Mouse (Mus musculus) urinary bladder, postnatal 36 days (tissue): ENCODE measurements at regions not wholly inside any gene's neighbourhood (a gene's known extent, or its start where the extent isn't known, plus 50 kb on each side); places are given as distances from the start of the nearest gene placed in this dataset.
A peak's percentile ranks its signal among the peaks of the same experiment; 100 is the strongest.

Experiments
- DNase-seq, 2 experiments: peaks; one replicate each; pipeline ENCODE4 v3.0.0; 2022; ENCODE audit warnings: low spot score in 2 of 2, mixed read lengths in 1 of 2

DNA sequence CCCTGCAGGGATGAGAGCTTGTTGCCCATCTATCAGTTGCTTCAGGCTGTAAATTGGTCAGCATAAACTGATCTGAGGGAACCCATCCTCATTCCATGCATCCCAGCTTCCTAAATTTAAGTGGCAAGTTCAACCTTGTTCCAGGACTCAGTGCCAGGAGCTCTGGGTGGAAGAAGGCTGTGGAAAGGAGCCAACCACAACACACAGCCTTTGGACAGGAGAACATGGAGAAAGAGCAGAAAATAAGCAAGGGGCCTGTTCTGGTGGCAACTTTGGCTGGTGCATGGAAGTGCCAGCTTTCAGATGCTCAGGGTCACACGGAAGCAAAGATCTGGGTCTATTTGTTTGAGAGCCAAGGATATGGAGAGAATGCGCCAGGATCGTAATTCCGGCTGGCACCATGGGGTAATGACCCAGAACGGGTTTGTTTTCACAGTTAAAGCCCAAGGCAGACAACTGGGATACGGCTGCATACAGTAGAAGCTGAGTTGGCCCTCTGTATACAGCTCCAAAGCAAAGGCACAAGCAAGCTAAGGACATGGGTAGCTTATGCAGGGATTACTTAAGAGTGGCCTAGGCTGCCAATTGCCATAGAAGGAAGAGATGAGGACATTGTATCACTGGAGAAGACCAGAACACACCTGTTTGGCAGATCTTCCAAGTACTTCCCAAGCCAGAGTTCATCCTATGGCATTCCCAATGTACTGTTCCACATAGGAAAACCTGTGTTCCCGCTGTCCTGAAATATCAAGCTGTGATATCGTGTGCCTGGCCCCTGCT is 364.2 kb upstream of the Mgmt start:
- no peak for DNase-seq

DNA sequence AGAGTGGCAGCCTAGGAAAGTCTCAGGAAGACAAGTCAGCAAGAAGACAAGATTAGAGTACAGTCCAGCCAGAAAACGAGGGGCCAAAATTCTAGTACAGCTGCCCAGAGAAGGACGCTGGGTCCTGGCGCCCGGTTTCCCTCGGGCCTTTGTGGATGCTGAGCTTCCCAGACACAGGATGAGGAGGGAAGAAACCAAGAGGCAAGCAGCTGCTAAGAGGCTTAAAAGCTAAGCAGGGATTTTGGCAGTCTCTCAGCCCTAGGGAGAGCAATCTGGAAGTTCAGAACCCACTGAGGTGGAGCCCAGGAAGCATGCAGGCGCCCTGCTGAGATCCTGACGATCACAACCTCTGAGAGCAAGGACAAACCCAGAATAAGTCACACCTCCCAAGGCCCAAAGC is 363.1 kb upstream of the Mgmt start:
- no peak for DNase-seq

DNA sequence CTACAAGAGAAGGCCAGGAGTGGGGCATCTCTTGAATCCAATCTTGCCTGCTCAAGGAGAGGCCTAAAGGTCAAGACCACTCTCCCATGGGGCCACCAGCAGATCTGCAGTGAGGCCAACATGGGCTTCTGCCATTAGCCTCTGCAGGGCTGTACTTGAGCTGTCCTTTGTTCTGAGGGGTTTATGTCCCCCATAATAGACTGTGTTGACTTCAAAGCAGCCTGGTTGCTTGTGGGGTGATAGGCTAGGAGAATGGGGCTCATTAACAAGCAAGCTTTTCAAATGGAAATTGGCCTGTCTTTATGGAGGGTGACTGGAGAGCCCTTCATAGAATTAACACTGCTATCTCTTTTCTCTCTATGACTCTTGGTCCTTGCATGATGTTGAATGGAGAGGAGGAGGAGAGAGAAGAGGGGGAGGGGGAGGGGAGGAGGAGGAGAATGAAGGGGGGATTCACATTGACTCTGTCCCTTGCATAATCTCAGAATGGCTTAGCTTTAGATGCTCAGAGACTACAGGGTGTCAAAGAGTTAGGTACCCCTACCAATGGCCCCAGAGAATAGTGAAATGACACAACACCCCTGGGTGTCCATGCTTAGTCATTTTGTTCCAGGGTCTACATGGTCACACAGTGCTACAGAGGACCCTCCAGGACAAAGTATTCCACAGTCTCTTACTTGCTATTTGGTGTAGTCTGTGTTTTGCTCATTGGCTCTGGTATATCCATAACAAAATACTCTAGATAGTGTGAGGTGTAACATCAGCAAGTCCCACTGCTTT is 352.3 kb upstream of the Mgmt start:
- no peak for DNase-seq

DNA sequence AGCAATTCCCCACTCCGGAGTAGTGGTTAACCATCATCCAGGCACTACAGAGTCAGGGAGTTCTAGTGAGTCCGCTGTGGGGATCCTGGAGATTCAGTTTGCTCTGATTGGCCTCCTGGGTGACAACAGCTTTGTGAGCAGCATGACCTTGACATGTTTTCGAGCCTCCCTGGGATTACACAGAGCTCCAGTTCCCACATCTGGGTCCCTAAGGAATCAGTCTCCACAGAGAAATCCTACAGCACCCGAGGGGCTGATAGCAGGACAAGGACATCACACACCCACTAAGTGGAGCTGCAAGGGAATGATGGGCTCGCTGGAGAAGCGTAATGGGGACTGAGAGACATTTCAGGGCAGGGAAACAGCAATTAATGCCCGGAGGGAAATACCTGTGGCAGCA is 351.5 kb upstream of the Mgmt start:
- no peak for DNase-seq

DNA sequence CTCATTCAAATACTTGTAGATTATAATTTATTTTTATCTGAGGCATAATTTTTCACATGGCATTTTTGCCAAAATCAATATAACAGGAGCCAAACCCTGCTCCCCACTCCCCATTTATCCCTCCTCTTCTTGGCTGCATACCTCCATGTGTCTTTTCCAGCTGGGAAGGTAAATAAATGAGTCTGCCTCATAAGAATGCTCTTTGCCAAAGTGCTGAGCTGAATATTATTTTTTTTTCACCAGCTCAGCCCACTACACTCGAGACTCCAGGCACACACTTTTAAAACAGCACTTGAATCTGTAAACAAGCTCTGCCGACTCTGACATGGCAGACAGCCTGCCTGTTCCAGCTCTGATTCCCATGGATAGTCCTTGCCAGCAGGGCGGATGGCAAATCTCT is 346.6 kb upstream of the Mgmt start:
- no peak for DNase-seq

DNA sequence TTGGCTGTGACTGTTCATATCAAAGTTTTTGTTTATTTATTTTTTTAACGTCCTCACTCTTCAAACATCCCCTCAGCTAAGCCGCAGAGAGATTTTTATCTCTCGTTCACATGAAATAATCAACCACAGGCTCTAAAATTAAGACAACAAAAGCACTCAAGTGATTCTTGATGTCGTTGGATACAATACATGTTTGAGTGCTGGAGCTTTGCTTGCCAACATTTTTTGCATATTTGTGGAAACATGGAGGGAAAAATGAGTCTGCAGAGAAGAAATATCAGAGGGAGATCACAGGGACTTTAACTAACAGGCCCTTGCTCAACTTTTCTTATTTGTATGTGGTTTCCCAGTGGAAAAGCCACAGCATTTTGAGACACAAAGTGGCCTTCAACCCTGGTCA is 338.0 kb upstream of the Mgmt start:
- DNase-seq, result no peak

DNA sequence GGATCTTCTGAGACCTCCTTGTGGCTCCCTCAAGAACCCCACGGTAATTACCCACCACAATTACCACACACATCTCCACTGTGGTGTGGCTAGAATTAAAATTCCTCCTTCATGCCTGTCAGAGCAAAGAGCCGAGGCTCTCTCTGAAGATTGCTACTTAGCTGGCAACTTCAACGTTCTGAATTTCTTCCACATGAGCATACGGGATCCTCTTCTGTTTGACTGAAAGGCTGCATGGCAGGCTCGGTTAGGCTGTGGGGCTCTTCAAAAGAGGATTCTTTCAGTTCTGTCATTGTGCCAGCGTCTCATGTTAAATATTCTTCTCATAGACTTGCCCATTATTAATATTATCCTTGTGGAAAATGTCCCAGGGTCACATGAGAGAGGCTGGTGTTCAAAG is 334.9 kb upstream of the Mgmt start:
- DNase-seq, result no peak

DNA sequence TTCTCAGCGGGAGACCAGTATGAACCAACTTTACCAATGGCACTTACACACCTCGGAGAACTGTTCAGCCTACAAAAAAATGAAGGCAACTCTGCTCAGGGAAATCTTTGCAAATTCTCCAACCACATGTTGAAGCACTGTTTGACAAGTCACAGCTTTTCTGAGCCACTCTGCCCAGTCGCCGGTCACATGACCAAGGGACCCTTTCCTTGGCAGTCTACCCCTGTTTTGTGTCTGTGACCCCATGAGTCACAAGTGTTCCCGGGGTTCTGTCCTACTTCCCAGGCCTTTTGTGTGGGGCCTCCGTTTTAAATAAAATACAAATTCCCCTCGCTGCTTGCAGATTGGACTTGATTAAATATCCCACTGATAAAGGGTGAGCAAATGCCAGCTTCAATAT is 323.5 kb upstream of the Mgmt start:
- DNase-seq, result no peak

DNA sequence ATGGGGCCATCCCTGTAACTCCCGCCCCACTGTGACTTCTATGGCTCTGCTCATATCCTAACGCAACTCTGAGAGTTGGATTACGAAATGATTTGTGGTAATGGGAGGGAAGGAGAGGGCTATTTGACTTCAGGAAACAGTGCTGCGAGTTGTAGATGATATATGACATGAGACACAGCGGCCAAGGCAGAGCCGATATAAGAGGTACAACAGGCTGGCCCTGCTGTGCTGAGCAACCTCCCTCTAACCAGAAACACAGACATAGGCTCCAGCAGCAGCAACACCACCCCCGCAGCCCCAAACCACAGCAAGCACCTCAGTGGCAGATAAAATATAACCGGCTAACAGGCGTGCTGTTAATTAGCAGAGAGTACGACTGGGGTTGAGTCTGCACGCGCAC is 312.5 kb upstream of the Mgmt start:
- no peak for DNase-seq

DNA sequence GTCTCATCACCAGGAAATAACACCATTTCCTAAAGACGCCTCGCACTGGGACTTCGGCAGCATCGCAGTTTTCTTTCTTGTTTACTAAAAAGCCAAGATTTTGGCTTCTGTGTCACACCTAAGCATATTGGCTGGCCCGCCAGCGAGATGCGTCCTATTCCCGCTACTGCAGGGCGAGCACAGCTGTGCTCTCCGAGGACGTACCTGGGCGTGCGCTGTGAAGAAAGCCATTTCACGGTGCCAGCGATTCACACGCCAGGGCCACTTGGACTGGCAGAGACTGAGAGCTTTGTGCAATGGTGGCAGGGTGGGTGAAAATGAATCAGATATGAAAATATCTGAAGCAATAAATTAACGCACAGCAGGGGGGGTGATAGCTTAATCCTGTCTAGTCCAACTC is 310.1 kb upstream of the Mgmt start:
- no peak for DNase-seq

DNA sequence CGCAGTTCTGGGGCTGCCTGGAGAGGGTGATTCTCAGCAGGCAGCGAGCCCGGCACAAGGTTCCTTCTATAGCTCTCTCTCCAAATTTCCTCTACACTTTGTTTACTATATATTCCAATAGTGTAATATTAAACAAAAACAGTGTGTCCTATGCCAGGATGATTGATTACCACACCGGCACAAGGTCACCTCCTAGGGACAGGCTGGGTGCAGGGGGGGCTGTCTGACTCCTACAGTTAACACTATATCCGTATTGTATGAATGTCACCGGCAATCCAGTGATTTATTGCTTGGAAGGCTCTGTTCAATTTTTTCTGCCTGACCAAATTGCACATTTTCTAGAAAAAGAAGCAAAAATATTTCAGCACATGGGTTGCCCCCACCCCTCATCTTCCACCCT is 305.9 kb upstream of the Mgmt start:
- no peak for DNase-seq

DNA sequence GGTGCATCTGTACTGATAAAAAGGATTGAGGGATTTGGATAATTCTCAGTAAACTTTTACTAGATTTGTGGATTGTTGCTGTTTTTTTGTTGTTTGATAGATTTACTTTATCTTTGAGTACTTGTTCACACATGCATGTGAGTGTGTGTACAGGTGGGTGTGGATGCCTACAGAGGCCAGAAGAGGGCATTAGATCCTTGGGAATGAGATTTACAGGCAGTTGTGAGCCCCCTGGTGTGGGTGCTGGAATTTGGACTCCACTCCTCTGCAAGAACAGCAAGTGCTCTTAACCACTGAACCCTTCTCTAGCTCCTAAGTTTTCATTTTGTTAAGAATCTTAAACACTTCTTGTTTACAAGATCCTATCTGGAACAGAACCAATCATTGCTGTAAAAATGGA is 303.5 kb upstream of the Mgmt start:
- no peak for DNase-seq

DNA sequence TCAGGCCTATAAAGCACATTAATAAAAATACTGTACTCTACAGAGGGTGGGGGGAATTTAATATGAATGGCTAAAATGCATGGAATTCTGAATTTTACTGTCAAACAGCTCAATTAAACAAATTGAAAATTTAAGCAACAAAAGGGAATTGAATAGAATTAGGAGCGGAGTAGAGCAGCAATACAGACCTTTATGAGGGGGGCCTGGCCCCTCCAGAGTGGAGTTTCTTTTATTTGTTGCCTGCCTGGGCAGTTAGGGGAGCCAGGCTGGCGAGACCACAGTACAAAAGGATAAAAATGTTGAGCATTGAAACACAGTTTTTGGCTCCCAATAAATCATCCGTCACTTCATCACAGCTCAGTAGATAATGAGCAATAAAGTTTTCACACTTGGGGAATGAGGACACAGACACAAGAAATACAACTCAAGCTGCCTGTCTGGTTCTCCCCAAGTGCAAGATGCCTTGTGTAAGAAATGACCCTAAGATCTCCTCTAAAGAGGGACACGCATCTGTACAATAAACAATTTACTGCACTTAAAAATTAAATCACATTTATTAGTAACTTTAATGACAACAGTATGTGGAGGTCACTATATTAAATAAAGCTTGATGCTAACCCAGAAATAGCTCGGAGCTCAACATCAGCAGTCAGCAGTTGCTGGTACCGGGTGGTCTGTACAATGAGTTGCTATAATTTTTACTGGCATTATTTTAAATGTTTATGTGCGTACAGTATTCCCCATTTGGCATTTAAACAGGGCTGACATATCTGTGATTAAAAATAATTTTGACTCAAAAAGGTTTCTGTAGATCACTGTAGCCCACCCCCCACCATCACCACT is 286.9 kb upstream of the Mgmt start:
- no peak for DNase-seq

DNA sequence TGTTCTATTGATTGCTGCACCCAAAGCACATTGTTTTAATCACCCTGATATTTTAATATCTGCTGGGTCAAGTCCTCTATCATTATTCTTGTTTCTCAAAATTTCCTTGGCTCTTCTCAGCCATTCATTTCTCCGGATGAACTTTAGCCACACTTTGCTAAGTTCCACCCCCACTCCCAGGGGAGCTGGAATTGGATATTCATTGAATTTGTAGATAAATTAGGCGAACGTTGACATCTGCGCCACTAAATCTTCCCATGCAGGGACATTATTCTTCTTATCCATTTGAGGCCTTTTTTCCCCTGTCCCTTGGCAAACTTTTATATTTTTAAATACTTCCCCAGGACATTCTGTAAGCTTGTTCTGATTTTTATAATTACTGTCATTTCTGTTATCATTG is 280.9 kb upstream of the Mgmt start:
- peak in 1 of 2 experiments; percentile 44 for DNase-seq

DNA sequence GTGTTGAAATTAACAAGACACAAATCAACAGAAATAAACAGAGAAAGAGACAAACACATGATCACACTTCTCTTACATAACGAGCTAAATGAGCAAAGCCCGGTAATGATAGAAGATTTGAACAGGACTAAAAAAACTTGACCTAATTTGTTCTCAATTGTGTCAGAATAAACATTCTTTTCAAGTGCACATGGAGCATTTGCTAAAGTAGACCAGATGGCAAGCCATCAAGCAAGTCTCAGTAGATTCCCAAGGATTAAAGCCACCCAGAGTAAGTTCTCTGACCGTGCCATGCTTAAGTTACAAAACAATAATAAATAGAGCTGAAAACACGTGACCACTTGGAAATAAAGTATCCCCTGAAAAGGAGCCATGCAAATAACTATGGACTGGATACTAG is 269.9 kb upstream of the Mgmt start:
- DNase-seq, result no peak

DNA sequence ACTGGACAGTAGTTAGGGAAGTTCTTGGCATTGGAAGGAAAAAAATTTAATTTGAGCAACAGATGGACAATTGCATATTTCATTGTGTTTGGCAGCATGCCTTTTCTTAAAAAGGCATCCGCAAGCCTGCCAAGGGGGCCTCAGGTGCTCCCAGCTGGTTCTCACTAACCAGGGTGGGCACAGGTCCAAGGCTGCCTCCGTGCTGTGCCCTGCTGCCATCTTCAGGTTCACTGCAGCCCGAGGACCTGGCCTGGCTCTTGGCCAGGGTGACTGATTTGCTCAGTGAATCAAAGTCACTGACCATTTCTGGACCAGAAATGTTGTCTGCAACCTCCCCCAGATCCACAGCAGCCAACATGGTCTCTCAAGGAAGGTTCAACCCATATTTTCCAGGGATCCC is 263.3 kb upstream of the Mgmt start:
- peak in 1 of 2 experiments; percentile 14 for DNase-seq

DNA sequence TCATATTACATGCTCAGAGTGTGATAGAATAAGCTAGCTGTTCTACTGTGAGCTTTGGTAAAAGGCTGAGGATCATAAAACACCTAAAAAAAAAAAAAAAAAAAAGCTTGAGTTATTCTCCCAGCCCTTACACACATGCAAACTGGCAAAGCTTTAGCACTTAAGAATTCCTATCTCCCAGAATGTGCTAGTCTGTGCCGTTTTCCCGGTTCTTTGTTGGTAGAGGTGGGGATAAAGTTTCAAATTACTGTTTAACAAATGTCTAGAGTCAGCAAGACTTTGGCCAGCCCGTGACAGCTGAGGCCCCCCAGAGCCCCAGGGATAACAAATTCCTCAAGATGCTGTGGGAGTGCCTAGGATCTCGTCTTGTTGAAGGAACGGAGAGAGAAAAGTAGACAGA is 254.3 kb upstream of the Mgmt start:
- DNase-seq, result no peak

DNA sequence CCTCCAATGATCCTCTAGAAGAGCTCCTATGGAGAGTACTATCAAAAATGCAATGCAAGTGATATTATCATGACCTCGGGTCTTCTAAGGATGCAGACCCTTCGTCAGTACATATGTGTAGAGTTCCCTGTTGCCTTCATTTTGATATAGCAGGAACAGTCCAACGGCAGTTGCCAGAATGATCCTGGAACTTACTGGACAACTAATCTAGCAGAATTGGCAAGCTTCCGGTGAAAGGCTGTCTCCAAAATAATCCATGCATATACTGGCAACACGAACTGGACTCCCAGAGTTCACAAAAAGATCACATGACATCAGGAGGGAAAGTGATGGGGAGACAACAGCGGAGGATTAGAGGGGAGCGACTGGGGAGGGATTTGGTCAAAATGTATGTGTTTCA is 253.6 kb upstream of the Mgmt start:
- no peak for DNase-seq

DNA sequence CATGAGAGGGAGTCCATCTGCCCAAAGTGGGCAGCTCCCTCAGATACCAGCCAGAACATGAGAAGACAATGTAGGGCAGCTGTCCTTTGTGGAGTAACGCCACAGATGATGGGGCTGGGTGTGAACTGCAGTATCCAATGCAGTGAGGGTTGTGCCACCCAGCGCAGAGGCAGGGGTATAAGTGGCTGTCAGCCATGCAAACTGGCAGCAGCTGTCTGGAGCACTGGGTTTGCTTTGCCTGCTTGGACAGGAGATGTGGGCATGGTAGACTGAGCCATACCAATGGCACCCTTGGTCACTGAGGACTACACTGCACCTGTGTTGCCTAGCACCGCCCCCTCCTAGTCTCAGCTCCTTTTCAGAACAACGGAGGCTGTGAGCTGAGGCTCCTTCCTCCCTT is 244.6 kb upstream of the Mgmt start:
- DNase-seq, result no peak

DNA sequence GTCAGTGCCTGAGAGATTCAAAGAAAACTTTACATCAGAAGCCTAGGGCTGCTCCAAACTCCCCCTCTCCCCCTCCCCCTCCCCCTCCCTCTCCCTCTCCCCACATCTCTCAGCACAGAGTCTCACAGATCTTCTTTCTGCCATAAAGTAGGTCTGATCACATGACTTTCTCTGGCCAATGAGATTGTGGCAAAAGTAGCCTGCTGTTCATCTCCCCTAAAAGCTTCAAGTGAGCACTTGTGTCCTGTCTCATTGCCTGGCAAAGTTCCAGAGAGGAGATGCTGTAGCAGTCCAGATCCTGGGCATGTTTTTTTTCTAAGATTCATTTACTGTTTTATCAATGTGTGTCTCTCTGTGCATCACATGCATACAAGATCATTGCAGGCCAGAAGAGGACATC is 234.5 kb upstream of the Mgmt start:
- DNase-seq, result no peak

DNA sequence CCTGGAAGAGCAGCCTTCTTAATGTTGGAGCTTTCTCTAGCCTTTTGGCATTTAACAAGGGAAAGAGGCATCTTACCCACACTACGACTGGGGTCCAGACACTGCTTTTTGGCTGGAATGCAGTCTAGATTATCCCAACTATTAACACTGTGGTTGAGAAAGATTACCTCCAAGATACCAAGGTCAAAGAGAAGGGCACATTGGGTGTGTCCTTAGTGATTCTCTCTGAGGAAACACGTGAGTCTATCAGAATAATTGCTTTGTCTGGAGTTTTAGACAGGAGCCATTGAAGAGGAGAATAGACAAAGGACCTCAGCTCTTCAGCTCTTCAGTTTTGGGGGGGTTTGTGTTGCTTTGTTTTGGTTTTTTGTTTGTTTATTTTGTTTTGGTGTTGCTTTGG is 234.0 kb upstream of the Mgmt start:
- DNase-seq, result no peak

DNA sequence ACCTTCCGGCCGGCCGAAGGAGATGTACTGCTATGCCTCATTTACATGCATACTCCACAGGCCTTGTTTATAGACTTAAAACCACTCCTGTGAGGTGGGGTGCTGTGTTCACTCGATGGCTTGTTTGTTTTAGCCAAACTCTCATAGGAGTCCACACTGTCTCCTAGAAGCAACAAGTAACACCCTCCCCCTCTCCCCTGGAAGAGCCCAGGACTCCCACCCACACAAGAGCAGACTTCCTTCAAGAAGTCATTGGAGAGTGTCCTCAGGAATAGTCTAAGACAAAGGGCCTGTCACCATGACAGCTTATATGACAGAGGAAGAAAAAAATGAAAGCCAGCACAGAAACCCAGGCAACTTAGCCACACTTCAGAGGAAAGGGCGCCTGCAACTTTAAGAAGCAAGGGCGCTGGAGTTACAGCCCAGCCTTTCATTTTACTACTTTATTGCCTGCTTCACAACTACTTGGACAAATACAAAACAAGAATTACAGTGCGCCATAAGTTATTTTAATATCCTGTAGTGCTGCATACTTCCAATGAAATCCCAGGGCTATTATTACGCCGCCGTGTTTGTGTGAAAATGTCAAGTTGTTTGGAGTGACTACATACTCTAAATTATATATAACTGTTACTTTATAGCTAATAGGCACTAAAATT is 229.9 kb upstream of the Mgmt start:
- no peak for DNase-seq
